Mouse (Mus musculus) cerebellum, adult 18-20 months (tissue): Measurements from ENCODE around the gene Zfp593.

ENCODE experiments used
- DNase-seq, 2 experiments: peaks; one replicate each; pipeline ENCODE4 v3.0.0; 2021

The Zfp593 gene

GRCm38 (mm10) chr4:134222793-134223600, 22.4 kb downstream of the Zfp593 start:
- no peak for DNase-seq

GRCm38 (mm10) chr4:134206488-134207053, 38.8 kb downstream of the Zfp593 start:
- no peak for DNase-seq

- no peak for DNase-seq
These were observed 42.0 kb downstream of the Zfp593 start for GRCm38 (mm10) chr4:134203340-134203896.

- no peak for DNase-seq
These were observed 42.5 kb downstream of the Zfp593 start, which contains the start of gene Gm7534 for GRCm38 (mm10) chr4:134202904-134203303. Gm7534 (minus strand) TSS chr4:134203004.

- no peak for DNase-seq
These were observed 46.0 kb downstream of the Zfp593 start for GRCm38 (mm10) chr4:134199371-134199770.
